Mouse (Mus musculus) activated CD4-positive, CD25-positive, alpha-beta regulatory T cell (primary cell): Measurements from ENCODE around the gene Haus3. TPM values are rescaled to one million over a fixed set of nuclear protein-coding genes. Genes with fewer than 3 reads are reported as not detected.

Experiments used
- polyA plus RNA-seq, 2 experiments: library from polyadenylated mRNA; unstranded; fragments of 100-300 nt; shearing (Covaris generic); gene quantifications; one replicate each; pipeline ENCODE4 v1.2.1; 2017

Haus3 gene
- 10 to 100 TPM; 46.1 to 62.1 TPM for polyA plus RNA-seq

GRCm38 (mm10) chr5:34168950-34169891 lies at the start of gene Haus3, which contains the start of gene Poln:
Gene Haus3, minus strand, starts transcription at chr5:34169527.
Gene Poln, minus strand, starts transcription at chr5:34169448.

GRCm38 (mm10) chr5:34187601-34188316 lies 18.4 kb upstream of the Haus3 start, which contains the start of gene Mxd4:
Gene Mxd4, minus strand, starts transcription at chr5:34187720.

Other genes with a start within 250 kb of the Haus3 start
- 10 to 100 TPM; 34.7 to 46.6 TPM for gene Nelfa, start 233.1 kb downstream of the Haus3 start, polyA plus RNA-seq
- under 1 TPM in 1 of 2 experiments, not detected in 1; 0.43 TPM for gene Gm1673, start 186.1 kb downstream of the Haus3 start, polyA plus RNA-seq
- gene Nat8l, start 173.5 kb downstream of the Haus3 start, polyA plus RNA-seq: not detected
- gene Poln, start 79 bp downstream of the Haus3 start, polyA plus RNA-seq: 1 to 10 TPM in 1 of 2 experiments, under 1 TPM in 1; 0.66 to 2.3 TPM
- 10 to 100 TPM; 73.7 to 94.9 TPM for gene Mxd4, start 18.2 kb upstream of the Haus3 start, polyA plus RNA-seq
- gene Zfyve28, start 118.9 kb upstream of the Haus3 start, polyA plus RNA-seq: 1 to 10 TPM; 1.9 to 4.9 TPM
- gene Cfap99, start 119.1 kb upstream of the Haus3 start, polyA plus RNA-seq: not detected
- 100 to 1,000 TPM; 130 to 151 TPM for gene Rnf4, start 166.8 kb upstream of the Haus3 start, polyA plus RNA-seq
- 10 to 100 TPM; 17.1 to 17.5 TPM for gene Fam193a, start 200.4 kb upstream of the Haus3 start, polyA plus RNA-seq